Mouse (Mus musculus) layer of hippocampus, postnatal 25 days (tissue): ENCODE data around the gene Polr3h. TPM values are rescaled to one million over a fixed set of nuclear protein-coding genes. Genes with fewer than 3 reads are reported as not detected.
"Not testable (repeated sequence)": the region's sequence is repeated elsewhere in the genome, so short reads cannot be mapped to it uniquely, and the experiment has no call there.

Experiments used
- DNase-seq, 2 experiments: peaks; one replicate each; pipeline ENCODE4 v3.0.0; 2022; ENCODE audit warnings: mixed read lengths in 2 of 2, low spot score in 1 of 2; ENCODE audit errors: extremely low spot score in 1 of 2
- total RNA-seq, 2 experiments: library from RNA; stranded (reverse); gene quantifications; 2 replicates each; pipeline ENCODE4 v1.2.3; 2021

Gene Polr3h
- 10 to 100 TPM; 48.0 to 52.8 TPM for total RNA-seq

- DNase-seq, result peak; percentile 68 to 72
Measured at GRCm38 (mm10) chr15:81925760-81926445, at the start of gene Polr3h. Gene Polr3h, minus strand, starts transcription at chr15:81926240.

GRCm38 (mm10) chr15:81975156-81975555 is 49.1 kb upstream of the Polr3h start:
- not testable (repeated sequence) for DNase-seq

GRCm38 (mm10) chr15:81970498-81970897 is 44.5 kb upstream of the Polr3h start:
- not testable (repeated sequence) for DNase-seq

- not testable (repeated sequence) for DNase-seq
Measured at GRCm38 (mm10) chr15:81969635-81970034, 43.6 kb upstream of the Polr3h start.

GRCm38 (mm10) chr15:81969173-81969572 is 43.1 kb upstream of the Polr3h start:
- no peak for DNase-seq

GRCm38 (mm10) chr15:81968447-81968846 is 42.4 kb upstream of the Polr3h start:
- DNase-seq, result no peak

GRCm38 (mm10) chr15:81967821-81968220 is 41.8 kb upstream of the Polr3h start:
- no peak for DNase-seq

GRCm38 (mm10) chr15:81966062-81966829 is 40.2 kb upstream of the Polr3h start:
- no peak for DNase-seq

- no peak for DNase-seq
Measured at GRCm38 (mm10) chr15:81964980-81965545, 39.0 kb upstream of the Polr3h start.

- DNase-seq, result no peak
Measured at GRCm38 (mm10) chr15:81964262-81964661, 38.2 kb upstream of the Polr3h start.

GRCm38 (mm10) chr15:81961078-81961451 is 35.0 kb upstream of the Polr3h start:
- DNase-seq, result no peak

- DNase-seq, result peak; percentile 91
Measured at GRCm38 (mm10) chr15:81960171-81961077, 34.4 kb upstream of the Polr3h start, which contains the start of gene Pmm1. Gene Pmm1, minus strand, starts transcription at chr15:81960930.

- no peak for DNase-seq
Measured at GRCm38 (mm10) chr15:81958906-81959305, 32.9 kb upstream of the Polr3h start.

- DNase-seq, result no peak
Measured at GRCm38 (mm10) chr15:81957598-81957997, 31.6 kb upstream of the Polr3h start.

- DNase-seq, result peak in 1 of 2 experiments; percentile 58
Measured at GRCm38 (mm10) chr15:81956457-81956856, 30.4 kb upstream of the Polr3h start.

GRCm38 (mm10) chr15:81955414-81955813 is 29.4 kb upstream of the Polr3h start:
- no peak for DNase-seq

GRCm38 (mm10) chr15:81954716-81955115 is 28.7 kb upstream of the Polr3h start:
- DNase-seq, result no peak

- DNase-seq, result no peak
Measured at GRCm38 (mm10) chr15:81954151-81954583, 28.1 kb upstream of the Polr3h start.

- no peak for DNase-seq
Measured at GRCm38 (mm10) chr15:81952310-81952709, 26.3 kb upstream of the Polr3h start.

GRCm38 (mm10) chr15:81951159-81951558 is 25.1 kb upstream of the Polr3h start:
- no peak for DNase-seq
